Mouse (Mus musculus) megakaryocyte, embryonic 14.5 days (primary cell): Measurements from ENCODE around the gene Arhgap8.

ENCODE experiments used
- FLI1 ChIP-seq: IDR thresholded peaks from 2 replicates; pipeline ENCODE4 v1.6.1; 2012; ENCODE audit warnings: low read length, inconsistent platforms, mixed read lengths
- GATA1 ChIP-seq: IDR thresholded peaks from 3 replicates; pipeline ENCODE4 v1.6.1; 2012; ENCODE audit warnings: mixed read lengths, low read length, inconsistent platforms, borderline replicate concordance

DNA sequence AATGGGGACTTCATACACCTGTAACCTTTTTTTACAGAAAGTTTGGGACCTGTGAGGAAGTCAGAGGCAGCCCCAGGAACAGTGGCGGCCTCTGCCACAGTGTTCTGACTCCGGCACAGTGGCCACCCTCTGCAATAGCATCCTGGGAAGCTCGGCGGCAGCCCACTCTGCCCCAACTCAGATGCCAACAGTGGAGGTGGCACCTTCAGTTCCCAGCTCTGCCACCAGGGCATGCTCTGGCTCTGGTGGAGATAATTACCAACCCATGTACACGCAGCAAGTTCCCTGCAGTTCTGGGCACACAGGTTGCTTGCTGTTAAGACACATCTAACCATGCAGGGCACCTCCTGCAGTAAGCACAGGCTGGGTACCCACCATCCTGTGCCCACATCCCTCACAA lies 80.3 kb downstream of the Arhgap8 start:
- TF ChIP-seq GATA1, result no peak
- TF ChIP-seq FLI1, result no peak
